In genomic region chr3:3388056-3388770, GRCm38 (mm10) we compare ENCODE assay signal across 13 mouse cellular contexts.
DNase-seq lines count a peak whose midpoint lies in the region; ATAC-seq and TF ChIP-seq lines count a peak whose summit lies in the region.
"Had no signal": no experiment of that assay in that cellular context is flagged by ENCODE, and none has a peak within 500 bp of the region (broad histone marks: within the 10 kb centered on the region; RNA-seq: fewer than 3 reads in every experiment).

No protein-coding gene starts in this region.

- WGBS in forebrain, postnatal 0 days, result 13% methylated on average over 3 of the region's 3 CpGs
- 17% methylated on average over 3 of the region's 3 CpGs for WGBS in midbrain, embryonic 11.5 days
- 33% methylated on average over 3 of the region's 3 CpGs for WGBS in lung, postnatal 0 days

- H3K27ac ChIP-seq in forebrain, postnatal 0 days (ENCODE audit: low read depth, low read length), result no peak overlapping the region
- no peak overlapping the region for H3K27ac ChIP-seq in midbrain, embryonic 11.5 days (ENCODE audit: low read depth, low read length)
- no peak overlapping the region for H3K27ac ChIP-seq in lung, postnatal 0 days (ENCODE audit: low read length)
- H3K27ac ChIP-seq: limb, embryonic 15.5 days had no signal

- no peaks in the 10 kb centered on the region for H3K36me3 ChIP-seq in E14TG2a.4 (ENCODE audit: insufficient read depth, low read length)
- no peaks in the 10 kb centered on the region for H3K36me3 ChIP-seq in forebrain, postnatal 0 days (ENCODE audit: insufficient read depth)
- no peaks in the 10 kb centered on the region for H3K36me3 ChIP-seq in midbrain, embryonic 11.5 days (ENCODE audit: control insufficient read depth, insufficient read depth, low read length)
- no peaks in the 10 kb centered on the region for H3K36me3 ChIP-seq in lung, postnatal 0 days (ENCODE audit: insufficient read depth, low read length)
- H3K36me3 ChIP-seq: limb, embryonic 15.5 days had no signal

- no peaks in the 10 kb centered on the region for H3K4me1 ChIP-seq in E14TG2a.4 (replicated peaks; ENCODE audit: low read depth, low read length)
- no peaks in the 10 kb centered on the region for H3K4me1 ChIP-seq in forebrain, postnatal 0 days (ENCODE audit: insufficient read depth)
- no peaks in the 10 kb centered on the region for H3K4me1 ChIP-seq in midbrain, embryonic 11.5 days (ENCODE audit: control insufficient read depth, insufficient read depth, low read length)
- H3K4me1 ChIP-seq in lung, postnatal 0 days (ENCODE audit: insufficient read depth, low read depth, low read length), result no peaks in the 10 kb centered on the region
- H3K4me1 ChIP-seq: limb, embryonic 15.5 days; megakaryocyte, embryonic 14.5 days had no signal

- H3K4me2 ChIP-seq in forebrain, postnatal 0 days (ENCODE audit: low read depth), result no peak overlapping the region
- no peak overlapping the region for H3K4me2 ChIP-seq in midbrain, embryonic 11.5 days
- H3K4me2 ChIP-seq in lung, postnatal 0 days (replicated peaks; ENCODE audit: low read depth, low read length), result no peak overlapping the region
- H3K4me2 ChIP-seq: limb, embryonic 15.5 days had no signal

- H3K27me3 ChIP-seq in E14TG2a.4 (ENCODE audit: insufficient read depth, low read length), result no peaks in the 10 kb centered on the region
- no peaks in the 10 kb centered on the region for H3K27me3 ChIP-seq in forebrain, postnatal 0 days (ENCODE audit: insufficient read depth, low read length)
- no peaks in the 10 kb centered on the region for H3K27me3 ChIP-seq in midbrain, embryonic 11.5 days (ENCODE audit: control insufficient read depth, insufficient read depth, low read length)
- no peaks in the 10 kb centered on the region for H3K27me3 ChIP-seq in lung, postnatal 0 days (replicated peaks; ENCODE audit: insufficient read depth, low read length)
- H3K27me3 ChIP-seq: limb, embryonic 15.5 days; megakaryocyte, embryonic 14.5 days had no signal

- peak; percentile 35; the same call in 1 of the 2 replicates for TF ChIP-seq CTCF in E14TG2a.4 (conservative IDR thresholded peaks at IDR 0.05; ENCODE audit: low read length)
- no peak for TF ChIP-seq CTCF in brain, embryonic 14.5 days (IDR thresholded peaks at IDR 0.05; ENCODE audit: borderline replicate concordance, extremely low read depth, insufficient read depth, insufficient read length)
- peak; percentile 34; the same call in 1 of the 2 replicates for TF ChIP-seq CTCF in forebrain, postnatal 0 days (IDR thresholded peaks at IDR 0.05; ENCODE audit: low read depth)
- no peak for TF ChIP-seq CTCF in lung, postnatal 0 days (IDR thresholded peaks at IDR 0.05)

- ATAC-seq in forebrain, postnatal 0 days, result peak; percentile 85
- ATAC-seq in midbrain, embryonic 11.5 days (ENCODE audit: low FRiP score), result peak; percentile 100
- no peak for ATAC-seq in lung, postnatal 0 days

- no peak for TF ChIP-seq POLR2A in brain, embryonic 14.5 days (IDR thresholded peaks at IDR 0.05; ENCODE audit: borderline replicate concordance, extremely low read depth, insufficient read depth, insufficient read length, poor library complexity, severe bottlenecking)

- no peak for TF ChIP-seq EP300 in lung, postnatal 0 days (IDR thresholded peaks at IDR 0.05)

- no peak overlapping the region for H3K4me3 ChIP-seq in E14TG2a.4 (replicated peaks; ENCODE audit: low read length)
- no peak overlapping the region for H3K4me3 ChIP-seq in forebrain, postnatal 0 days (ENCODE audit: low read depth, low read length)
- no peak overlapping the region for H3K4me3 ChIP-seq in midbrain, embryonic 11.5 days (ENCODE audit: low read depth, low read length)
- no peak overlapping the region for H3K4me3 ChIP-seq in lung, postnatal 0 days (ENCODE audit: low read depth, low read length)
- H3K4me3 ChIP-seq: limb, embryonic 15.5 days; megakaryocyte, embryonic 14.5 days had no signal

- peak; percentile 83 for DNase-seq in brain, embryonic 14.5 days (ENCODE audit: low read depth)
- peak; percentile 32 for DNase-seq in forebrain, postnatal 0 days
- DNase-seq in midbrain, embryonic 11.5 days (ENCODE audit: low spot score, missing footprints), result peak; percentile 84
- DNase-seq in adrenal gland, adult 8-10 months, result no peak
- DNase-seq in gastrocnemius, postnatal 14 days, result no peak
- DNase-seq in lung, postnatal 0 days (ENCODE audit: low spot score), result no peak
- DNase-seq in ovary, adult 18-20 months (ENCODE audit: low spot score), result no peak
- DNase-seq: cerebellum, adult 18-20 months; heart, adult 11 months; thymus, postnatal 36 days had no signal

- no peaks in the 10 kb centered on the region for H3K9me3 ChIP-seq in E14TG2a.4 (ENCODE audit: low read length)
- H3K9me3 ChIP-seq in forebrain, postnatal 0 days (ENCODE audit: low read length), result no peaks in the 10 kb centered on the region
- H3K9me3 ChIP-seq in midbrain, embryonic 11.5 days (ENCODE audit: control insufficient read depth, low read length), result no peaks in the 10 kb centered on the region
- no peaks in the 10 kb centered on the region for H3K9me3 ChIP-seq in lung, postnatal 0 days (ENCODE audit: low read length)
- H3K9me3 ChIP-seq: limb, embryonic 15.5 days; megakaryocyte, embryonic 14.5 days had no signal

- no peak overlapping the region for H3K9ac ChIP-seq in forebrain, postnatal 0 days
- H3K9ac ChIP-seq in midbrain, embryonic 11.5 days (ENCODE audit: low read length), result no peak overlapping the region
- no peak overlapping the region for H3K9ac ChIP-seq in lung, postnatal 0 days (replicated peaks; ENCODE audit: low read depth)
- H3K9ac ChIP-seq: limb, embryonic 15.5 days had no signal

- intact Hi-C loops in gastrocnemius, postnatal 14 days (cut with DNase I; ENCODE audit: low total_unique reads), result no loop called here

Comparison
In these comparisons a context has a peak if more than half of its experiments do, and no peak if none do; other contexts are left out.
1. CTCF ChIP-seq: peak in E14TG2a.4 (single experiment) and forebrain, postnatal 0 days (single experiment); none in brain, embryonic 14.5 days (single experiment) and lung, postnatal 0 days (single experiment).
2. DNase-seq: peak in brain, embryonic 14.5 days (single experiment), forebrain, postnatal 0 days (single experiment) and midbrain, embryonic 11.5 days (single experiment); none in adrenal gland, adult 8-10 months (single experiment), gastrocnemius, postnatal 14 days (single experiment), lung, postnatal 0 days (single experiment) and ovary, adult 18-20 months (single experiment).